Mouse (Mus musculus): ENCODE measurements around the gene Isg20. TPM values are rescaled to one million over a fixed set of nuclear protein-coding genes. Genes with fewer than 3 reads are reported as not detected.

Isg20 gene
- total and polyA plus RNA-seq, 2 experiments from 2014 or later = 0.57 to 1.2 TPM

GRCm38 (mm10) chr7:78953886-78954572 is 40.8 kb downstream of the Isg20 start:
- 22% methylated on average over 11 of the region's 11 CpGs for WGBS
- DNase-seq (ENCODE audit: low spot score) (peak; percentile 30), ATAC-seq (ENCODE audit: low FRiP score) (peak; percentile 86)
- no peak overlapping the region for H3K4me3 ChIP-seq (ENCODE audit: low read depth, low read length)
- H3K36me3 ChIP-seq (ENCODE audit: insufficient read depth, low read length) = no peaks in the 10 kb centered on the region
- H3K4me2 ChIP-seq (ENCODE audit: low read depth, low read length, poor library complexity, severe bottlenecking) = peak overlapping the region; percentile 13; the same call in 1 of the 2 replicates
- H3K27me3 ChIP-seq (ENCODE audit: insufficient read depth, low read length) = no peaks in the 10 kb centered on the region
- H3K9me3 ChIP-seq (ENCODE audit: low read length) = no peaks in the 10 kb centered on the region
- H3K4me1 ChIP-seq (ENCODE audit: insufficient read depth, low read length) = peaks cover 3% of the 10 kb centered on the region; the same call in 1 of the 2 replicates
- peak overlapping the region; percentile 44 for H3K27ac ChIP-seq (ENCODE audit: low read depth, low read length)
- no peak overlapping the region for H3K9ac ChIP-seq (replicated peaks; ENCODE audit: low read length, poor library complexity, severe bottlenecking)
- TF ChIP-seq CTCF (IDR thresholded peaks at IDR 0.05) = no peak

GRCm38 (mm10) chr7:78954619-78955018 is 41.4 kb downstream of the Isg20 start:
- Histone ChIP-seq H3K36me3 (ENCODE audit: insufficient read depth, low read length) (no peaks in the 10 kb centered on the region), H3K27me3 (ENCODE audit: insufficient read depth, low read length) (no peaks in the 10 kb centered on the region), H3K4me2 (ENCODE audit: low read depth, low read length, poor library complexity, severe bottlenecking) (no peak overlapping the region), H3K27ac (ENCODE audit: low read depth, low read length) (peak overlapping the region; percentile 44; the same call in 1 of the 2 replicates), H3K9me3 (ENCODE audit: low read length) (no peaks in the 10 kb centered on the region), H3K4me3 (ENCODE audit: low read depth, low read length) (no peak overlapping the region), H3K9ac (replicated peaks; ENCODE audit: low read length, poor library complexity, severe bottlenecking) (no peak overlapping the region), H3K4me1 (ENCODE audit: insufficient read depth, low read length) (peaks cover 3% of the 10 kb centered on the region; the same call in 1 of the 2 replicates)
- ATAC-seq (ENCODE audit: low FRiP score) (no peak), DNase-seq (ENCODE audit: low spot score) (no peak)
- 65% methylated on average over 6 of the region's 6 CpGs for WGBS
- TF ChIP-seq CTCF (IDR thresholded peaks at IDR 0.05) = no peak

- Histone ChIP-seq H3K9me3 (ENCODE audit: low read length) (no peaks in the 10 kb centered on the region), H3K4me2 (ENCODE audit: low read depth, low read length, poor library complexity, severe bottlenecking) (no peak overlapping the region), H3K9ac (replicated peaks; ENCODE audit: low read length, poor library complexity, severe bottlenecking) (no peak overlapping the region), H3K27ac (ENCODE audit: low read depth, low read length) (no peak overlapping the region), H3K4me1 (ENCODE audit: insufficient read depth, low read length) (peaks cover 3% of the 10 kb centered on the region; the same call in 1 of the 2 replicates), H3K4me3 (ENCODE audit: low read depth, low read length) (no peak overlapping the region), H3K36me3 (ENCODE audit: insufficient read depth, low read length) (no peaks in the 10 kb centered on the region), H3K27me3 (ENCODE audit: insufficient read depth, low read length) (no peaks in the 10 kb centered on the region)
- DNase-seq (ENCODE audit: low spot score) (peak; percentile 14), ATAC-seq (ENCODE audit: low FRiP score) (no peak)
- 89% methylated on average over 6 of the region's 6 CpGs for WGBS
- no peak for TF ChIP-seq CTCF (IDR thresholded peaks at IDR 0.05)
Measured at GRCm38 (mm10) chr7:78955086-78955485, 41.9 kb downstream of the Isg20 start.

- 77% methylated on average over 6 of the region's 6 CpGs for WGBS
- Histone ChIP-seq H3K4me3 (ENCODE audit: low read depth, low read length) (no peak overlapping the region), H3K9ac (replicated peaks; ENCODE audit: low read length, poor library complexity, severe bottlenecking) (no peak overlapping the region), H3K27ac (ENCODE audit: low read depth, low read length) (no peak overlapping the region), H3K27me3 (ENCODE audit: insufficient read depth, low read length) (no peaks in the 10 kb centered on the region), H3K36me3 (ENCODE audit: insufficient read depth, low read length) (no peaks in the 10 kb centered on the region), H3K4me2 (ENCODE audit: low read depth, low read length, poor library complexity, severe bottlenecking) (no peak overlapping the region), H3K9me3 (ENCODE audit: low read length) (no peaks in the 10 kb centered on the region), H3K4me1 (ENCODE audit: insufficient read depth, low read length) (peaks cover 3% of the 10 kb centered on the region; the same call in 1 of the 2 replicates)
- TF ChIP-seq CTCF (IDR thresholded peaks at IDR 0.05) = no peak
- DNase-seq (ENCODE audit: low spot score) (peak; percentile 76), ATAC-seq (ENCODE audit: low FRiP score) (peak; percentile 34; the same call in 1 of the 2 replicates)
Measured at GRCm38 (mm10) chr7:78958499-78959073, 45.4 kb downstream of the Isg20 start.

- Histone ChIP-seq H3K4me2 (ENCODE audit: low read depth, low read length, poor library complexity, severe bottlenecking) (no peak overlapping the region), H3K4me1 (ENCODE audit: insufficient read depth, low read length) (no peaks in the 10 kb centered on the region), H3K27me3 (ENCODE audit: insufficient read depth, low read length) (no peaks in the 10 kb centered on the region), H3K9ac (replicated peaks; ENCODE audit: low read length, poor library complexity, severe bottlenecking) (no peak overlapping the region), H3K4me3 (ENCODE audit: low read depth, low read length) (no peak overlapping the region), H3K36me3 (ENCODE audit: insufficient read depth, low read length) (no peaks in the 10 kb centered on the region), H3K9me3 (ENCODE audit: low read length) (no peaks in the 10 kb centered on the region), H3K27ac (ENCODE audit: low read depth, low read length) (no peak overlapping the region)
- ATAC-seq (ENCODE audit: low FRiP score) (no peak), DNase-seq (ENCODE audit: low spot score) (no peak)
- TF ChIP-seq CTCF (IDR thresholded peaks at IDR 0.05) = no peak
- 94% methylated on average over 3 of the region's 3 CpGs for WGBS
Measured at GRCm38 (mm10) chr7:78963891-78964290, 50.7 kb downstream of the Isg20 start.

Small RNA genes lying within 50 kb of the gene (microRNA-seq; reads per million reads assigned to microRNA genes)
- gene Mir7-2 (ENCODE audit: borderline number of aligned reads) = 631 reads per million, percentile 70 among the genes with 10 or more reads in this experiment

Other genes starting within 250 kb of the Isg20 start
- gene Ntrk3, start 175.4 kb upstream of the Isg20 start, total RNA-seq (2014; rRNA removed) = 101 and 114 TPM in 2 replicates
- gene Ntrk3, start 175.4 kb upstream of the Isg20 start, polyA plus RNA-seq (2015; fragmentation: Nextera tagmentation; extraction: Ambion mirVana) = 23.7 and 26.0 TPM in 2 replicates
- gene Mrps11, start 130.3 kb upstream of the Isg20 start, total RNA-seq (2014; rRNA removed) = 32.8 and 53.1 TPM in 2 replicates
- 56.8 and 68.1 TPM in 2 replicates for gene Mrps11, start 130.3 kb upstream of the Isg20 start, polyA plus RNA-seq (2015; fragmentation: Nextera tagmentation; extraction: Ambion mirVana)
- gene Mrpl46, start 129.9 kb upstream of the Isg20 start, total RNA-seq (2014; rRNA removed) = 25.0 and 30.2 TPM in 2 replicates
- gene Mrpl46, start 129.9 kb upstream of the Isg20 start, polyA plus RNA-seq (2015; fragmentation: Nextera tagmentation; extraction: Ambion mirVana) = 66.1 and 66.4 TPM in 2 replicates
- 12.1 and 13.2 TPM in 2 replicates for gene Det1, start 66.2 kb upstream of the Isg20 start, total RNA-seq (2014; rRNA removed)
- gene Det1, start 66.2 kb upstream of the Isg20 start, polyA plus RNA-seq (2015; fragmentation: Nextera tagmentation; extraction: Ambion mirVana) = 5.8 and 6.2 TPM in 2 replicates
- gene Aen, start 17.6 kb upstream of the Isg20 start, total RNA-seq (2014; rRNA removed) = 31.2 and 40.3 TPM in 2 replicates
- 48.5 and 53.2 TPM in 2 replicates for gene Aen, start 17.6 kb upstream of the Isg20 start, polyA plus RNA-seq (2015; fragmentation: Nextera tagmentation; extraction: Ambion mirVana)
- gene Acan, start 140.1 kb downstream of the Isg20 start, total RNA-seq (2014; rRNA removed) = 1.7 and 3.0 TPM in 2 replicates
- gene Acan, start 140.1 kb downstream of the Isg20 start, polyA plus RNA-seq (2015; fragmentation: Nextera tagmentation; extraction: Ambion mirVana) = 0.44 and 0.48 TPM in 2 replicates
- gene Hapln3, start 217.6 kb downstream of the Isg20 start, total RNA-seq (2014; rRNA removed) = 4.9 and 7.9 TPM in 2 replicates
- 2.2 and 2.4 TPM in 2 replicates for gene Hapln3, start 217.6 kb downstream of the Isg20 start, polyA plus RNA-seq (2015; fragmentation: Nextera tagmentation; extraction: Ambion mirVana)
- gene Mfge8, start 235.6 kb downstream of the Isg20 start, total RNA-seq (2014; rRNA removed) = 239 and 278 TPM in 2 replicates
- 268 and 317 TPM in 2 replicates for gene Mfge8, start 235.6 kb downstream of the Isg20 start, polyA plus RNA-seq (2015; fragmentation: Nextera tagmentation; extraction: Ambion mirVana)